9 mouse cellular contexts compared by ENCODE assay signal in genomic region chr3:116421121-116421520, GRCm38 (mm10). TPM values are rescaled to one million over a fixed set of nuclear protein-coding genes. Genes with fewer than 3 reads are reported as not detected.
A peak's percentile ranks its signal among the peaks of the same experiment; 100 is the strongest.
DNase-seq lines count a peak whose midpoint lies in the region; ATAC-seq and TF ChIP-seq lines count a peak whose summit lies in the region.
"Had no signal": no experiment of that assay in that cellular context is flagged by ENCODE, and none has a peak within 500 bp of the region (broad histone marks: within the 10 kb centered on the region; RNA-seq: fewer than 3 reads in every experiment).

No protein-coding gene starts in this region.

- H3K36me3 ChIP-seq in heart, embryonic 10.5 days, result peaks cover 36% of the 10 kb centered on the region
- no peaks in the 10 kb centered on the region for H3K36me3 ChIP-seq in testis, adult 2 months (ENCODE audit: control insufficient read depth, insufficient read depth, low read length)
- H3K36me3 ChIP-seq in limb, embryonic 13.5 days, result peaks cover 27% of the 10 kb centered on the region

- no peak overlapping the region for H3K9ac ChIP-seq in limb, embryonic 13.5 days

- peaks cover 18% of the 10 kb centered on the region for H3K4me1 ChIP-seq in heart, embryonic 10.5 days
- peaks cover 16% of the 10 kb centered on the region for H3K4me1 ChIP-seq in testis, adult 2 months (ENCODE audit: control insufficient read depth, insufficient read depth, low read length)
- H3K4me1 ChIP-seq in limb, embryonic 13.5 days, result peaks cover 19% of the 10 kb centered on the region

- no peak for TF ChIP-seq CTCF in testis, adult 2 months (IDR thresholded peaks at IDR 0.05; ENCODE audit: control insufficient read depth, insufficient read depth, insufficient replicate concordance, low read depth, low read length)

- DNase-seq in heart, embryonic 10.5 days (ENCODE audit: low spot score), result peak; percentile 42
- DNase-seq in heart, postnatal 25 days (ENCODE audit: low spot score), result no peak
- DNase-seq in testis, postnatal 10 days (ENCODE audit: low spot score), result no peak
- DNase-seq in left cerebral cortex, adult 11 months (ENCODE audit: low spot score), result no peak
- no peak for DNase-seq in spleen, adult 18-20 months
- DNase-seq: cerebellum, adult 9-10 months had no signal

- peak overlapping the region; percentile 82 for H3K4me2 ChIP-seq in limb, embryonic 13.5 days (replicated peaks)

- no peak for TF ChIP-seq POLR2A in testis, adult 2 months (IDR thresholded peaks at IDR 0.05; ENCODE audit: control insufficient read depth, low read depth, low read length)

- WGBS in heart, embryonic 10.5 days, result 69% methylated on average over 6 of the region's 6 CpGs
- 66% methylated on average over 6 of the region's 6 CpGs for WGBS in limb, embryonic 13.5 days

- no peak overlapping the region for H3K4me3 ChIP-seq in heart, embryonic 10.5 days
- peak overlapping the region; percentile 76 for H3K4me3 ChIP-seq in testis, adult 2 months (ENCODE audit: control insufficient read depth, low read depth, low read length)
- no peak overlapping the region for H3K4me3 ChIP-seq in limb, embryonic 13.5 days

- no peak overlapping the region for H3K27ac ChIP-seq in heart, embryonic 10.5 days
- no peak overlapping the region for H3K27ac ChIP-seq in testis, adult 2 months (ENCODE audit: control insufficient read depth, insufficient read depth, low read depth, low read length)
- no peak overlapping the region for H3K27ac ChIP-seq in limb, embryonic 13.5 days

- no peak for ATAC-seq in limb, embryonic 13.5 days (ENCODE audit: low FRiP score, low read depth)
- no peak for ATAC-seq in monocyte, adult 5-6 weeks (replicated peaks; ENCODE audit: insufficient number of reproducible peaks, low FRiP score, low TSS enrichment, poor library complexity, severe bottlenecking)

- no peaks in the 10 kb centered on the region for H3K9me3 ChIP-seq in heart, embryonic 10.5 days
- H3K9me3 ChIP-seq in limb, embryonic 13.5 days, result 0 out of 2 replicates have a peak, but pooled peaks cover 5% of the 10 kb centered on the region

- intact Hi-C loops in heart, postnatal 25 days (cut with DNase I), result loop anchor here (5.0 to 10.0 kb wide), 4 partner anchors 34 to 414 kb away; partner anchors contain the start of genes Extl2, Mfsd14a, Rtca and Slc30a7

- no peaks in the 10 kb centered on the region for H3K27me3 ChIP-seq in heart, embryonic 10.5 days (ENCODE audit: insufficient read depth, poor library complexity, severe bottlenecking)
- H3K27me3 ChIP-seq in testis, adult 2 months (ENCODE audit: control insufficient read depth, insufficient read depth, low read length), result peaks cover 8% of the 10 kb centered on the region
- H3K27me3 ChIP-seq in limb, embryonic 13.5 days, result no peaks in the 10 kb centered on the region

RNA-seq across cellular contexts. Expression of gene Cdc14a, which starts 2.7 kb away (rescaled TPM):
- 7.4 and 8.6 TPM in 2 replicates for polyA plus RNA-seq in heart, embryonic 10.5 days (2016; fragmentation: Nextera tagmentation; extraction: Ambion mirVana)
- total RNA-seq in heart, postnatal 25 days (2021), result 1 to 10 TPM; 3.7 to 4.2 TPM
- 57.9 and 64.6 TPM in 2 replicates for polyA plus RNA-seq in testis, adult 2 months (2012; rRNA removed)
- polyA plus RNA-seq in limb, embryonic 13.5 days (2015; fragmentation: Nextera tagmentation; extraction: Ambion mirVana), result 8.5 and 10.1 TPM in 2 replicates
- 27.2 to 31.3 TPM (median 28.2 TPM) in 3 replicates for total RNA-seq in monocyte, adult 5-6 weeks (2017)
